Mouse (Mus musculus): ENCODE measurements around the gene Gm42688. TPM values are rescaled to one million over a fixed set of nuclear protein-coding genes. Genes with fewer than 3 reads are reported as not detected.

Gene Gm42688
- polyA plus RNA-seq, 1 experiment from 2014 or later, result 4.9 TPM

- Histone ChIP-seq H3K27me3 (replicated peaks; ENCODE audit: control insufficient read depth, insufficient read depth, low read length) (peaks cover 16% of the 10 kb centered on the region), H3K4me2 (ENCODE audit: low read length) (no peak overlapping the region), H3K4me1 (replicated peaks; ENCODE audit: control insufficient read depth, insufficient read depth, low read length) (peaks cover 21% of the 10 kb centered on the region), H3K27ac (ENCODE audit: low read length) (no peak overlapping the region), H3K9ac (replicated peaks; ENCODE audit: low read depth, low read length) (no peak overlapping the region), H3K4me3 (replicated peaks; ENCODE audit: low read length) (no peak overlapping the region), H3K36me3 (ENCODE audit: control insufficient read depth, insufficient read depth) (no peaks in the 10 kb centered on the region), H3K9me3 (ENCODE audit: control insufficient read depth, low read length) (no peaks in the 10 kb centered on the region)
- no peak for ATAC-seq
- 63% methylated on average over 3 of the region's 3 CpGs for WGBS
Observed at GRCm38 (mm10) chr6:83134226-83134625, 32.8 kb downstream of the Gm42688 start.

GRCm38 (mm10) chr6:83134951-83135513 lies 33.6 kb downstream of the Gm42688 start, which contains the start of gene Rtkn:
Rtkn (plus strand) TSS chr6:83135463.
- H3K9me3 ChIP-seq (ENCODE audit: control insufficient read depth, low read length), result no peaks in the 10 kb centered on the region
- H3K9ac ChIP-seq (replicated peaks; ENCODE audit: low read depth, low read length), result peak within 1 kb of the TSS; percentile 22; the same call in 1 of the 2 replicates
- 59% methylated on average over 7 of the region's 7 CpGs for WGBS
- H3K4me1 ChIP-seq (replicated peaks; ENCODE audit: control insufficient read depth, insufficient read depth, low read length), result peaks cover 21% of the 10 kb centered on the region
- no peak within 1 kb of the TSS for H3K27ac ChIP-seq (ENCODE audit: low read length)
- no peak for ATAC-seq
- no peaks in the 10 kb centered on the region for H3K36me3 ChIP-seq (ENCODE audit: control insufficient read depth, insufficient read depth)
- peaks cover 16% of the 10 kb centered on the region for H3K27me3 ChIP-seq (replicated peaks; ENCODE audit: control insufficient read depth, insufficient read depth, low read length)
- H3K4me2 ChIP-seq (ENCODE audit: low read length), result peak within 1 kb of the TSS; percentile 28
- H3K4me3 ChIP-seq (replicated peaks; ENCODE audit: low read length), result peak within 1 kb of the TSS; percentile 19; the same call in 1 of the 2 replicates

- peak overlapping the region; percentile 22; the same call in 1 of the 2 replicates for H3K9ac ChIP-seq (replicated peaks; ENCODE audit: low read depth, low read length)
- peak overlapping the region; percentile 28 for H3K4me2 ChIP-seq (ENCODE audit: low read length)
- ATAC-seq, result no peak
- H3K4me1 ChIP-seq (replicated peaks; ENCODE audit: control insufficient read depth, insufficient read depth, low read length), result peaks cover 21% of the 10 kb centered on the region
- H3K9me3 ChIP-seq (ENCODE audit: control insufficient read depth, low read length), result no peaks in the 10 kb centered on the region
- no peaks in the 10 kb centered on the region for H3K36me3 ChIP-seq (ENCODE audit: control insufficient read depth, insufficient read depth)
- peaks cover 16% of the 10 kb centered on the region for H3K27me3 ChIP-seq (replicated peaks; ENCODE audit: control insufficient read depth, insufficient read depth, low read length)
- WGBS, result 7% methylated on average over 37 of the region's 37 CpGs
- H3K4me3 ChIP-seq (replicated peaks; ENCODE audit: low read length), result peak overlapping the region; percentile 19; the same call in 1 of the 2 replicates
- no peak overlapping the region for H3K27ac ChIP-seq (ENCODE audit: low read length)
Observed at GRCm38 (mm10) chr6:83135571-83136161, 34.2 kb downstream of the Gm42688 start.

- peak overlapping the region; percentile 55 for H3K4me2 ChIP-seq (ENCODE audit: low read length)
- no peak overlapping the region for H3K27ac ChIP-seq (ENCODE audit: low read length)
- ATAC-seq, result no peak
- H3K4me3 ChIP-seq (replicated peaks; ENCODE audit: low read length), result no peak overlapping the region; the same call in 1 of the 2 replicates
- H3K9ac ChIP-seq (replicated peaks; ENCODE audit: low read depth, low read length), result no peak overlapping the region; the same call in 1 of the 2 replicates
- peaks cover 21% of the 10 kb centered on the region for H3K4me1 ChIP-seq (replicated peaks; ENCODE audit: control insufficient read depth, insufficient read depth, low read length)
- no peaks in the 10 kb centered on the region for H3K36me3 ChIP-seq (ENCODE audit: control insufficient read depth, insufficient read depth)
- whole genome bisulfite sequencing, result 25% methylated on average over 5 of the region's 5 CpGs
- H3K9me3 ChIP-seq (ENCODE audit: control insufficient read depth, low read length), result no peaks in the 10 kb centered on the region
- H3K27me3 ChIP-seq (replicated peaks; ENCODE audit: control insufficient read depth, insufficient read depth, low read length), result peaks cover 16% of the 10 kb centered on the region
Observed at GRCm38 (mm10) chr6:83136291-83136880, 35.0 kb downstream of the Gm42688 start.

GRCm38 (mm10) chr6:83136881-83137575 lies 35.6 kb downstream of the Gm42688 start:
- Histone ChIP-seq H3K4me2 (ENCODE audit: low read length) (peak overlapping the region; percentile 55), H3K9me3 (ENCODE audit: control insufficient read depth, low read length) (no peaks in the 10 kb centered on the region), H3K27me3 (replicated peaks; ENCODE audit: control insufficient read depth, insufficient read depth, low read length) (peaks cover 16% of the 10 kb centered on the region), H3K4me1 (replicated peaks; ENCODE audit: control insufficient read depth, insufficient read depth, low read length) (peaks cover 24% of the 10 kb centered on the region), H3K36me3 (ENCODE audit: control insufficient read depth, insufficient read depth) (no peaks in the 10 kb centered on the region), H3K4me3 (replicated peaks; ENCODE audit: low read length) (peak overlapping the region; percentile 39), H3K9ac (replicated peaks; ENCODE audit: low read depth, low read length) (peak overlapping the region; percentile 62), H3K27ac (ENCODE audit: low read length) (peak overlapping the region; percentile 76)
- 2% methylated on average over 24 of the region's 26 CpGs for WGBS
- peak; percentile 66 for ATAC-seq

GRCm38 (mm10) chr6:83137576-83137950 lies 36.1 kb downstream of the Gm42688 start:
- peak overlapping the region; percentile 39 for H3K4me3 ChIP-seq (replicated peaks; ENCODE audit: low read length)
- peak overlapping the region; percentile 76 for H3K27ac ChIP-seq (ENCODE audit: low read length)
- H3K36me3 ChIP-seq (ENCODE audit: control insufficient read depth, insufficient read depth), result no peaks in the 10 kb centered on the region
- 0% methylated on average over 12 of the region's 12 CpGs for WGBS
- ATAC-seq, result peak; percentile 43
- no peaks in the 10 kb centered on the region for H3K9me3 ChIP-seq (ENCODE audit: control insufficient read depth, low read length)
- peak overlapping the region; percentile 62 for H3K9ac ChIP-seq (replicated peaks; ENCODE audit: low read depth, low read length)
- H3K27me3 ChIP-seq (replicated peaks; ENCODE audit: control insufficient read depth, insufficient read depth, low read length), result peaks cover 16% of the 10 kb centered on the region
- H3K4me2 ChIP-seq (ENCODE audit: low read length), result peak overlapping the region; percentile 55
- H3K4me1 ChIP-seq (replicated peaks; ENCODE audit: control insufficient read depth, insufficient read depth, low read length), result peaks cover 29% of the 10 kb centered on the region

GRCm38 (mm10) chr6:83138056-83138455 lies 36.6 kb downstream of the Gm42688 start:
- Histone ChIP-seq H3K27ac (ENCODE audit: low read length) (peak overlapping the region; percentile 76), H3K4me2 (ENCODE audit: low read length) (peak overlapping the region; percentile 55), H3K4me3 (replicated peaks; ENCODE audit: low read length) (peak overlapping the region; percentile 39), H3K36me3 (ENCODE audit: control insufficient read depth, insufficient read depth) (no peaks in the 10 kb centered on the region), H3K27me3 (replicated peaks; ENCODE audit: control insufficient read depth, insufficient read depth, low read length) (peaks cover 16% of the 10 kb centered on the region), H3K4me1 (replicated peaks; ENCODE audit: control insufficient read depth, insufficient read depth, low read length) (peaks cover 29% of the 10 kb centered on the region), H3K9me3 (ENCODE audit: control insufficient read depth, low read length) (no peaks in the 10 kb centered on the region), H3K9ac (replicated peaks; ENCODE audit: low read depth, low read length) (peak overlapping the region; percentile 62)
- ATAC-seq, result peak; percentile 8; the same call in 1 of the 2 replicates
- WGBS, result 3% methylated on average over 11 of the region's 11 CpGs

- H3K4me1 ChIP-seq (replicated peaks; ENCODE audit: control insufficient read depth, insufficient read depth, low read length), result peaks cover 29% of the 10 kb centered on the region
- H3K4me2 ChIP-seq (ENCODE audit: low read length), result no peak overlapping the region
- ATAC-seq, result no peak
- H3K36me3 ChIP-seq (ENCODE audit: control insufficient read depth, insufficient read depth), result no peaks in the 10 kb centered on the region
- no peak overlapping the region for H3K9ac ChIP-seq (replicated peaks; ENCODE audit: low read depth, low read length)
- 84% methylated on average over 8 of the region's 8 CpGs for WGBS
- no peaks in the 10 kb centered on the region for H3K9me3 ChIP-seq (ENCODE audit: control insufficient read depth, low read length)
- peaks cover 14% of the 10 kb centered on the region for H3K27me3 ChIP-seq (replicated peaks; ENCODE audit: control insufficient read depth, insufficient read depth, low read length)
- no peak overlapping the region for H3K4me3 ChIP-seq (replicated peaks; ENCODE audit: low read length)
- H3K27ac ChIP-seq (ENCODE audit: low read length), result no peak overlapping the region
Observed at GRCm38 (mm10) chr6:83140044-83140443, 38.6 kb downstream of the Gm42688 start.

- 43% methylated on average over 4 of the region's 4 CpGs for WGBS
- ATAC-seq, result no peak
- Histone ChIP-seq H3K36me3 (ENCODE audit: control insufficient read depth, insufficient read depth) (no peaks in the 10 kb centered on the region), H3K27me3 (replicated peaks; ENCODE audit: control insufficient read depth, insufficient read depth, low read length) (peaks cover 4% of the 10 kb centered on the region), H3K4me2 (ENCODE audit: low read length) (peak overlapping the region; percentile 72), H3K9me3 (ENCODE audit: control insufficient read depth, low read length) (no peaks in the 10 kb centered on the region), H3K27ac (ENCODE audit: low read length) (no peak overlapping the region), H3K4me3 (replicated peaks; ENCODE audit: low read length) (peak overlapping the region; percentile 39), H3K4me1 (replicated peaks; ENCODE audit: control insufficient read depth, insufficient read depth, low read length) (peaks cover 23% of the 10 kb centered on the region), H3K9ac (replicated peaks; ENCODE audit: low read depth, low read length) (no peak overlapping the region; the same call in 1 of the 2 replicates)
Observed at GRCm38 (mm10) chr6:83141636-83142035, 40.2 kb downstream of the Gm42688 start.

Measured in forebrain, embryonic 16.5 days (tissue).